Mouse (Mus musculus) MEL (cell line): ENCODE data around the gene Hdac11. TPM values are rescaled to one million over a fixed set of nuclear protein-coding genes. Genes with fewer than 3 reads are reported as not detected.

Experiments
- DNase-seq: peaks from one replicate; pipeline ENCODE4 v3.0.0; 2011; ENCODE audit warnings: low read depth, low spot score
- H3K27ac ChIP-seq: 2 replicates; pipeline ENCODE4 v1.5.1; 2012; ENCODE audit warnings: low read depth, mild to moderate bottlenecking, control low read depth, low read length, moderate library complexity; ENCODE audit not compliant: control insufficient read depth
- H3K27me3 ChIP-seq, 2 experiments: fragments of 150-350 bp in 1 of 2; sonication (generic) in 1 of 2; 2 replicates each; pipeline ENCODE4 v1.6.1; 2012; ENCODE audit warnings: low read length in 2 of 2, mild to moderate bottlenecking in 2 of 2, improper control_type of control experiment in 1 of 2, moderate library complexity in 1 of 2; ENCODE audit not compliant: insufficient read depth in 2 of 2, control insufficient read depth in 1 of 2
- H3K36me3 ChIP-seq, 2 experiments: 2 replicates each; pipeline ENCODE4 v1.6.1; 2012 to 2014; ENCODE audit warnings: low read length in 2 of 2, improper control_type of control experiment in 1 of 2, inconsistent platforms in 1 of 2, mild to moderate bottlenecking in 1 of 2; ENCODE audit not compliant: insufficient read depth in 2 of 2, control insufficient read depth in 1 of 2
- H3K4me1 ChIP-seq, 2 experiments: fragments of 150-350 bp in 1 of 2; sonication (generic) in 1 of 2; 2 replicates each; pipeline ENCODE4 v1.6.1; 2012; ENCODE audit warnings: low read length in 2 of 2, improper control_type of control experiment in 1 of 2, mild to moderate bottlenecking in 1 of 2; ENCODE audit not compliant: insufficient read depth in 2 of 2, control insufficient read depth in 1 of 2
- H3K4me3 ChIP-seq, 2 experiments: fragments of 150-350 bp in 1 of 2; sonication (generic) in 1 of 2; 2 replicates each; pipeline ENCODE4 v1.5.1; 2012; ENCODE audit warnings: low read depth in 2 of 2, low read length in 2 of 2, mild to moderate bottlenecking in 2 of 2, moderate library complexity in 2 of 2, control low read depth in 1 of 2, improper control_type of control experiment in 1 of 2; ENCODE audit not compliant: control insufficient read depth in 1 of 2, insufficient read depth in 1 of 2
- H3K79me2 ChIP-seq: 2 replicates; pipeline ENCODE4 v1.6.1; 2012; ENCODE audit warnings: mild to moderate bottlenecking, low read length, moderate library complexity; ENCODE audit not compliant: control insufficient read depth, poor library complexity, insufficient read depth
- H3K9ac ChIP-seq: 2 replicates; pipeline ENCODE4 v1.6.1; 2012; ENCODE audit warnings: low read depth, mild to moderate bottlenecking, control low read depth, low read length, moderate library complexity; ENCODE audit not compliant: control insufficient read depth, poor library complexity, severe bottlenecking
- H3K9me3 ChIP-seq: fragments of 150-350 bp; sonication (generic); replicated peaks from 2 replicates; pipeline ENCODE4 v1.6.1; 2012; ENCODE audit warnings: mild to moderate bottlenecking, low read length, improper control_type of control experiment, moderate library complexity; ENCODE audit not compliant: insufficient read depth
- BHLHE40 ChIP-seq: IDR thresholded peaks from 2 replicates; pipeline ENCODE4 v1.6.1; 2012; ENCODE audit warnings: low read depth, mild to moderate bottlenecking, inconsistent platforms, low read length, improper control_type of control experiment, borderline replicate concordance
- CHD1 ChIP-seq: IDR thresholded peaks from 2 replicates; pipeline ENCODE4 v1.6.1; 2012; ENCODE audit warnings: low read depth, mild to moderate bottlenecking, inconsistent platforms, low read length, improper control_type of control experiment
- E2F4 ChIP-seq: IDR thresholded peaks from 2 replicates; pipeline ENCODE4 v1.6.1; 2011; ENCODE audit warnings: low read depth, low read length, improper control_type of control experiment, borderline replicate concordance
- ELF1 ChIP-seq: IDR thresholded peaks from 2 replicates; pipeline ENCODE4 v1.6.1; 2014; ENCODE audit warnings: low read depth, mild to moderate bottlenecking, inconsistent platforms, low read length, improper control_type of control experiment, moderate library complexity
- EP300 ChIP-seq, 2 experiments: IDR thresholded peaks; 2 replicates each; pipeline ENCODE4 v1.6.1; 2011; ENCODE audit warnings: improper control_type of control experiment in 2 of 2, low read length in 2 of 2, low read depth in 1 of 2, mild to moderate bottlenecking in 1 of 2
- ETS1 ChIP-seq: IDR thresholded peaks from 2 replicates; pipeline ENCODE4 v1.6.1; 2012; ENCODE audit warnings: low read depth, mild to moderate bottlenecking, inconsistent platforms, low read length, improper control_type of control experiment, moderate library complexity
- GABPA ChIP-seq: IDR thresholded peaks from 2 replicates; pipeline ENCODE4 v1.6.1; 2012; ENCODE audit warnings: low read depth, mild to moderate bottlenecking, inconsistent platforms, low read length, improper control_type of control experiment, moderate library complexity
- MAFK ChIP-seq: IDR thresholded peaks from 2 replicates; pipeline ENCODE4 v1.6.1; 2011; ENCODE audit warnings: low read depth, mild to moderate bottlenecking, low read length, improper control_type of control experiment, borderline replicate concordance
- MAX ChIP-seq: IDR thresholded peaks from 2 replicates; pipeline ENCODE4 v1.6.1; 2011; ENCODE audit warnings: low read length, improper control_type of control experiment
- MXI1 ChIP-seq: IDR thresholded peaks from 2 replicates; pipeline ENCODE4 v1.6.1; 2011; ENCODE audit warnings: mild to moderate bottlenecking, low read depth, low read length, improper control_type of control experiment
- MYB ChIP-seq: IDR thresholded peaks from 2 replicates; pipeline ENCODE4 v1.6.1; 2011; ENCODE audit warnings: mild to moderate bottlenecking, low read depth, low read length, improper control_type of control experiment
- NELFE ChIP-seq: IDR thresholded peaks from 2 replicates; pipeline ENCODE4 v1.6.1; 2011; ENCODE audit warnings: low read depth, low read length, improper control_type of control experiment
- NRF1 ChIP-seq: IDR thresholded peaks from 2 replicates; pipeline ENCODE4 v1.6.1; 2014; ENCODE audit warnings: low read depth, mild to moderate bottlenecking, inconsistent platforms, low read length, improper control_type of control experiment, moderate library complexity; ENCODE audit not compliant: poor library complexity, insufficient read depth, severe bottlenecking
- POLR2A ChIP-seq, 2 experiments: IDR thresholded peaks; 2 replicates each; pipeline ENCODE4 v1.6.1; 2011 to 2012; ENCODE audit warnings: low read length in 2 of 2, mild to moderate bottlenecking in 2 of 2, control low read depth in 1 of 2, improper control_type of control experiment in 1 of 2, low read depth in 1 of 2, moderate library complexity in 1 of 2; ENCODE audit not compliant: control insufficient read depth in 1 of 2, insufficient read depth in 1 of 2, poor library complexity in 1 of 2
- POLR2AphosphoS2 ChIP-seq: IDR thresholded peaks from 2 replicates; pipeline ENCODE4 v1.6.1; 2011; ENCODE audit warnings: low read length, improper control_type of control experiment
- POLR2AphosphoS5 ChIP-seq: IDR thresholded peaks from 2 replicates; pipeline ENCODE4 v1.6.1; 2012; ENCODE audit warnings: low read depth, borderline replicate concordance, mild to moderate bottlenecking, inconsistent platforms, low read length, moderate library complexity, mixed read lengths
- RCOR1 ChIP-seq: IDR thresholded peaks from 2 replicates; pipeline ENCODE4 v1.6.1; 2012; ENCODE audit warnings: low read depth, mild to moderate bottlenecking, inconsistent platforms, low read length, improper control_type of control experiment
- SIN3A ChIP-seq: IDR thresholded peaks from 2 replicates; pipeline ENCODE4 v1.6.1; 2012; ENCODE audit warnings: low read length, improper control_type of control experiment, inconsistent platforms
- SMC3 ChIP-seq: IDR thresholded peaks from 2 replicates; pipeline ENCODE4 v1.6.1; 2011; ENCODE audit warnings: low read depth, low read length, improper control_type of control experiment
- TCF12 ChIP-seq: IDR thresholded peaks from 2 replicates; pipeline ENCODE4 v1.6.1; 2014; ENCODE audit warnings: low read depth, mild to moderate bottlenecking, inconsistent platforms, low read length, improper control_type of control experiment, moderate library complexity
- USF1 ChIP-seq: IDR thresholded peaks from 2 replicates; pipeline ENCODE4 v1.6.1; 2014; ENCODE audit warnings: low read depth, mild to moderate bottlenecking, inconsistent platforms, low read length, improper control_type of control experiment, moderate library complexity
- USF2 ChIP-seq, 2 experiments: IDR thresholded peaks; 2 replicates each; pipeline ENCODE4 v1.6.1; 2011 to 2012; ENCODE audit warnings: improper control_type of control experiment in 2 of 2, low read length in 2 of 2, borderline replicate concordance in 1 of 2, inconsistent platforms in 1 of 2, low read depth in 1 of 2, mild to moderate bottlenecking in 1 of 2; ENCODE audit not compliant: insufficient read depth in 1 of 2
- ZC3H11A ChIP-seq: IDR thresholded peaks from 2 replicates; pipeline ENCODE4 v1.6.1; 2012; ENCODE audit warnings: low read depth, mild to moderate bottlenecking, inconsistent platforms, low read length, improper control_type of control experiment
- ZNF384 ChIP-seq: IDR thresholded peaks from 2 replicates; pipeline ENCODE4 v1.6.1; 2012; ENCODE audit warnings: low read depth, mild to moderate bottlenecking, inconsistent platforms, low read length, improper control_type of control experiment
- polyA plus RNA-seq, 2 experiments: library from polyadenylated mRNA; stranded (reverse) in 1 of 2; unstranded in 1 of 2; fragments of >175 nt in 1 of 2; fragments of >200 nt in 1 of 2; gene quantifications; 2 replicates each; pipeline versions ENCODE4 v1.2.1 to v1.2.4; 2012; ENCODE audit warnings: low replicate concordance in 2 of 2, low read depth in 1 of 2; ENCODE audit not compliant: insufficient read length in 2 of 2, insufficient read depth in 1 of 2, missing spikeins in 1 of 2
- total RNA-seq: library from RNA; depleted of rRNA; stranded (reverse); fragments of 300-350 nt; gene quantifications from 2 replicates; pipeline ENCODE4 v1.2.3, GENCODE M21; 2012

Gene Hdac11
- total and polyA plus RNA-seq, 3 experiments = 3.3 to 6.0 TPM; not detected in 1

- Histone ChIP-seq H3K79me2 (no peaks in the 10 kb centered on the region), H3K36me3 (no peaks in the 10 kb centered on the region), H3K9ac (no peak overlapping the region), H3K27ac (no peak overlapping the region), H3K27me3 (peaks cover 0 to 1% of the 10 kb centered on the region in 2 experiments; a peak in 1 of 4 replicates), H3K9me3 (no peaks in the 10 kb centered on the region), H3K4me1 (no peaks in the 10 kb centered on the region)
- DNase-seq = no peak
- no peak for TF ChIP-seq BHLHE40
- no peak for TF ChIP-seq RCOR1
- no peak for TF ChIP-seq ZNF384
- no peak for TF ChIP-seq GABPA
- TF ChIP-seq ETS1 = no peak
- no peak for TF ChIP-seq NELFE
- TF ChIP-seq USF1 = no peak
- TF ChIP-seq ZC3H11A = no peak
- TF ChIP-seq EP300 (IDR thresholded peaks at IDR 0.05; ENCODE audit: low read depth in 1 of 2, low read length in 2 of 2) = no peak
- TF ChIP-seq CHD1 = no peak
- TF ChIP-seq USF2 (IDR thresholded peaks at IDR 0.05; ENCODE audit: borderline replicate concordance in 1 of 2, insufficient read depth in 1 of 2, low read depth in 1 of 2, low read length in 2 of 2) = no peak
- no peak for TF ChIP-seq MYB
- TF ChIP-seq SMC3 = no peak
- no peak for TF ChIP-seq POLR2AphosphoS5
- TF ChIP-seq ELF1 = no peak
- no peak for TF ChIP-seq MAX
- no peak for TF ChIP-seq MXI1
- TF ChIP-seq MAFK = no peak
- TF ChIP-seq, all 39 proteins: peak for 0
- H3K4me3 ChIP-seq = no peak overlapping the region
Measured at GRCm38 (mm10) chr6:91145572-91145971, 10.9 kb upstream of the Hdac11 start.

GRCm38 (mm10) chr6:91146443-91147151 lies 9.9 kb upstream of the Hdac11 start:
- Histone ChIP-seq H3K9me3 (no peaks in the 10 kb centered on the region), H3K27me3 (peaks cover 0 to 1% of the 10 kb centered on the region in 2 experiments; a peak in 1 of 4 replicates), H3K9ac (no peak overlapping the region), H3K36me3 (no peaks in the 10 kb centered on the region), H3K79me2 (no peaks in the 10 kb centered on the region), H3K4me1 (no peaks in the 10 kb centered on the region), H3K27ac (no peak overlapping the region), H3K4me3 (no peak overlapping the region)
- no peak for DNase-seq
- TF ChIP-seq MYB (no peak), SIN3A (no peak), POLR2AphosphoS2 (no peak), E2F4 (no peak), EP300 (IDR thresholded peaks at IDR 0.05; ENCODE audit: low read depth in 1 of 2, low read length in 2 of 2) (no peak), MAFK (no peak), TCF12 (no peak), POLR2A (IDR thresholded peaks at IDR 0.05; ENCODE audit: control insufficient read depth in 1 of 2, insufficient read depth in 1 of 2, low read depth in 1 of 2, low read length in 2 of 2, poor library complexity in 1 of 2) (no peak), NRF1 (no peak)
